Mouse (Mus musculus) activated CD4-positive, CD25-positive, alpha-beta regulatory T cell (primary cell): Measurements from ENCODE around the gene Zkscan4. TPM values are rescaled to one million over a fixed set of nuclear protein-coding genes. Genes with fewer than 3 reads are reported as not detected.

Source experiments
- polyA plus RNA-seq, 2 experiments: library from polyadenylated mRNA; unstranded; fragments of 100-300 nt; shearing (Covaris generic); gene quantifications; one replicate each; pipeline ENCODE4 v1.2.1; 2017

The Zkscan4 gene
- not detected for polyA plus RNA-seq

DNA sequence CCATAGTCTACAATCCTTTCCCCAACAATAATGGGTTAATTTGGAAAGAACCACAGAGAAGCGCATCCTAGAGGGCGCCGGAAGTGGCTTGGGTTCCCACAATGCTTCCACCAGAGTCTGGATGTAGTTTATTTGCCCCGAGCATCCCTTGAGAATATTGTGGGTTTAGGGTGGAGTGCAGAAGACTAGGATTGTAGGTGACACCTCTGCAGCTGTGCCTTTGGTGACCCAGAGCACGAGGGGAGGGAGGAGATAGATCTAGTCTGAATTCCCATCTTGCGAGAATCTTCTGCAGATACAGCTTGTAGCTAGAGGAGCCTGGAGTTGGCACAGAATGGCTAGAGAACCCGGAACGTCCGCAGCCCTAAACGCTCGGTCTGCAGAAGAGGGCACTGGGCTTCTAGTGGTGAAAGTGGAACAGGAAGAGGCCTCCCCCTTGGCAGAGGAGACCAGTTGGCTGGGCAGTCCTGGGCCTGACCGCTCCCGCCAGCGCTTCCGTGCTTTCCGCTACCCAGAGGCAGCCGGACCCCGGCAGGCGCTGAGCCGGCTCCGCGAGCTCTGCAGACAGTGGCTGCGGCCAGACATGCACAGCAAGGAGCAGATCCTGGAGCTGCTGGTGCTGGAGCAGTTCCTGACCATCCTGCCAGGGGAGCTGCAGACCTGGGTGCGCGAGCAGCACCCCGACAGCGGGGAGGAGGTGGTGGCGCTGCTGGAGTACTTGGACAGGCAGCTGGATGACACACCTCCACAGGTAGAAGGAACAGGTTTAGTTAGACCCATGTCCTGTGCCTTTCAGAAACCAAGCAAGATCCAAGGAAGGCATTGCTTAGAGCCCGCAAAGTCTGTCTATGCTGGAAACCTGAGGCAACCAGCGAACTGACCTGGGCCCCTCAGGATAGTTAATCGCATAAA lies at the start of gene Zkscan4, which contains the start of gene Gm10065:
Zkscan4 (plus strand) TSS at position 149 of the 912 bp plus-strand sequence.
Gm10065 (minus strand) TSS at position 683 of the 912 bp plus-strand sequence.

DNA sequence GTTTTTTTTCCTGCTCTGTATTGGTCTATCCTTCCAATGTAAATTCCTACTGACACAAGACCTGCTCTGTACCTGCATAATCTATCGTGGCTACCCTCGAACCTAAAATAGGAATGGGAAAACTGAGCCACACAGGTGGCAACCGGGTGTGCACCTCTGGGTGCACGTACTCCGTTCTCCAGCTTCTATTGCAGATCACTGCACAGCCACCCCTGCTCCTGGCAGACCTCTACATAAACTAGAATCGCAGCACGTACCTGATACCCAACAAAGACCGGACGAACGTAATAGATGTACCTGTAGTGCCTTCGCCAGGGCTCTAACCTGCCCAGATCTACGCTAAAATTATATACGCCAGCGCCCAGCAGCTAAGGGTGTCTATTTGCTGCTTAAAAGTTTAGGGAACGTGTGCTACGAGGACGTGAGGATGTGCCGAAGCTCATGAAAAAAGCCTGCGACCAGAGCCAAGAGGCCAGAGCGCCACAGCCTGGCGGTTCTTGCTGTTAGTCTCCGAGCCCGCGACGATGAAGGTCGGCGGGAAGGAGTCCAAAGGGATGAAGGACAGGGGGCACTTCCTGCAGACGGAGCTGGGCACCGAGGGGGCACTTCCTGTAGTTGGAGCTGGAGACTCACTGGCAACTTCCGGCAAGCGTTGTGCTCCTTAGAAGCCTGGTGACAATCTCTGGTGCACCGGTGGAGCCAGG lies 38.1 kb upstream of the Zkscan4 start, which contains the start of gene Pgbd1:
Pgbd1 (minus strand) TSS at position 556 of the 704 bp plus-strand sequence.

DNA sequence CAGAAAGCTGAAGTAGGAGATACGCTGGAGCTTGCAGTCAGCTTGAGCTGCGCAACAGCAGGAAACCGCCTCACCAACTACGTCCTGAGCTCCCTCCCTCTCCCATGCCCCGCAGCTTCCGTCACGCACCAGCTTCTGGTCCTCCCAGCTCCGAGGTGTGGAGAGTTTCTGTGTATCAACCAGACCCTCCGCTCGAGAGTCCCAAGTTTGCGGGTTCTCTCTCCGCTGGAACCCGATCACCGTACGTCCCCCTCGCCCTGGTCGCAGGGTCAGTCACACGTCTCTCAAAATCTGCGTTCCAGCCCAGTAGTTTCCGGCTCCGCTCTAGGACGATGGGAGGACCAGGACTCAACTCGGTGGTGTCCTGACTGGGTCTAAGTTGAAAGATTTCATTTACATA lies 25.3 kb upstream of the Zkscan4 start, which contains the start of gene Zscan26:
Zscan26 (minus strand) TSS at position 282 of the 400 bp plus-strand sequence.

DNA sequence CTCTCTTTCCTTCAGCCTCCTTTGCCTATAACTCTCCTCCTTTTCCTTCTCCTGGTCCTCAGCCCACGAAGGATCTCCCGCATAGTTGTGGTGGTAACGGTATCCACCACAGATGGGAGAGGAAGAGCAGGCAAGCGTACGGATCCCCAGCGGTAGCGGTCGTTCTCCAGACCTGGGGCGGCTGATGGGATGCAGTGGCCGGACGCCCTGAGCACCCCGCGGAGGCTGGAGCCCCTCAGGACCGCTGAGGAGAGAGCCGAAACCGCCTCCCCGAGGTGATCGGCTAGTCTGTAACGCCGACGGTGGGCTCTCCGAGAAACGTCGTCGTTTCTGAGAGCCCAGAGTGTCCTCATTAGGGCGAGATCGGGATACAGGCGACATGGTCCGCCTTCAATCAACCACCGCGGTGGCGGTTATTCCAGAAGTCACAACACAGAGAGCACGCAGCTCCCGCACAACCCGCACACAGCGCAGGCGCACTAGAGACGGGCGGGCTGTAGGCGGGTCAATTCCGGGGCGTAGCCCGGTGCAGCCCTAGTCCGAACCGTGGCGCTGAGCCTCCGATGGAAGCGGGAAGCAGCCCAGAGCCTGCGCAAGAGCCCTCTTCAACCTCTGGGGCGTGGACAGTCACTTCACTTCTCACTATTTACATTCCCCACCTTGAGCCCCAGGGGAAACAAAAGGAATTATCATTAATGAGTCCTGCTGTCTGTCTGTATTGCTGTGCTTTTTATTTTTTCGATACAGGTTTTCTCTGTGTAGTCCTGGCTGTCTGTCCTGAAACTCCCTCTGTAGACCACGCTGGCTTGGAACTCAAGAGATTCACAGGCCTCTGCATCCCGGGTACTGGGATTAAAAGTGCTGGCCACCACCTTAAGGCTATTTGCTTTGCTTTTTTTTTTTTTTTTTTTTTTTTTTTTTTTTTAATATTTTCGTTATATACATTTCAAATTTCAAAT lies 10.4 kb upstream of the Zkscan4 start, which contains the start of gene Nkapl:
Nkapl (minus strand) TSS at position 449 of the 959 bp plus-strand sequence.

DNA sequence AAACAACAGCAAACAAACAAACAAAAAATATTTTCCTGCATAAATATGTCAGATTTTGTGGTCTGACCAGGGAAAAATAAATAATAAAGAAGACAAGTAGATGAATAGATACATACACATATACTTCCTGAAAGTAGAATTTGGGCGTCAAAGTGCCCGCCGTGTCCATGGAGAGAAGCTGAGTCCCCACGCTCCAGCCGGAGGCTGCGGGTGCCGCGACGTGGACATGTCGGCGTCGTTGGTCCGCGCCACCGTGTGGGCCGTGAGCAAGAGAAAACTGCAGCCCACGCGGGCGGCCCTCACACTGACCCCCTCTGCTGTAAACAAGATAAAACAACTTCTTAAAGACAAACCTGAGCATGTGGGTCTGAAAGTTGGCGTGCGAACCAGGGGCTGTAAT lies 16.4 kb downstream of the Zkscan4 start, which contains the start of gene AK157302:
AK157302 (plus strand) TSS at position 144 of the 400 bp plus-strand sequence.

DNA sequence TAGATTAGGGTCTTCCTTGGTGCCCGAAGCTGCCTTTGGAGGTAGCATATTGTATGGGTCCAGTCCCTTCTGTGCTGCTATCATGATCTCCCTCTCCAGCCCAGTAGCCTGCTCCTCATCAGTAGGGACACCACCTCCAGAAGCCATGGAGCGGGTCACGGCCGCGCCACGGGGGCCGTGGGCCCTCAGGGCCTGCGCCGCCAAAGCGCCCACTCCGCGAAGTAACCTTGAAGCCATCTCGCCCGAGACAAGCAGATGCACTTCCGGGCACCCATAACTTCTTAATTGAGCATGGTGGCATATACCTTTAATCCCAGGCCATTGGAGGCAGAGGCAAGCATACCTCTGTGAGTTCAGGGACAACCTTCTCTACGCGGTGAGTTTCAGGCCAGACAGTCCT lies 22.5 kb downstream of the Zkscan4 start, which contains the start of gene Gm11273:
Gm11273 (minus strand) TSS at position 237 of the 400 bp plus-strand sequence.

DNA sequence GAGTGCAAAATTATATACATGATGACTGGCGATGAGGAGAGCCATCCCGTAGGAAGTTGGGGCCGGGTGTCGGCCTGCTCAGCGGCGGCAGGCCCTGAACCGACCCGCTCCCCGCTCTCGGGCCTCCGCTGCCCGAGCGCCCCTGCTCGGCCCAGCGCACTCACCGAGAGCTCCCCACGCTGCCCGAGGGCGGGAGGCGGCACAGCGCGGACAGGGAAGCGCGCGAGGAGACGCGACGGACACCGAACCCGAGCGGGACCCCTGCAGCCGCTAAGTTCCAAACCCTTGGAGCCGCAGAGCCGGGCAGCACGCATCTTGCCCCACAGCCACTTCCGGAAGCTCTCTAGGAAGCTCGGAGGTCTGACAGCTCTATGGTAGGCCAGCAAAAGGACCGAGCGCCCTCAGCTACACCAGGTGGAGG lies 52.1 kb downstream of the Zkscan4 start, which contains the start of gene Zkscan8:
Zkscan8 (minus strand) TSS at position 340 of the 421 bp plus-strand sequence.

Other genes with a start within 250 kb of the Zkscan4 start
- under 1 TPM; 0.29 to 0.31 TPM for gene Gpx5, start 186.2 kb upstream of the Zkscan4 start, polyA plus RNA-seq
- under 1 TPM in 1 of 2 experiments, not detected in 1; 0.31 TPM for gene Gpx6, start 166.8 kb upstream of the Zkscan4 start, polyA plus RNA-seq
- not detected for gene Olfr1367, start 132.0 kb upstream of the Zkscan4 start, polyA plus RNA-seq
- gene Zscan12, start 116.1 kb upstream of the Zkscan4 start, polyA plus RNA-seq: 10 to 100 TPM in 1 of 2 experiments, 1 to 10 TPM in 1; 8.2 to 10.4 TPM
- gene Zkscan3, start 76.2 kb upstream of the Zkscan4 start, polyA plus RNA-seq: 10 to 100 TPM; 44.2 to 52.5 TPM
- under 1 TPM; 0.37 to 0.53 TPM for gene Pgbd1, start 37.8 kb upstream of the Zkscan4 start, polyA plus RNA-seq
- gene Zscan26, start 25.2 kb upstream of the Zkscan4 start, polyA plus RNA-seq: 1 to 10 TPM; 4.8 to 5.5 TPM
- not detected for gene Nkapl, start 10.4 kb upstream of the Zkscan4 start, polyA plus RNA-seq
- gene Gm10065, start 534 bp downstream of the Zkscan4 start, polyA plus RNA-seq: not detected
- gene AK157302, start 16.3 kb downstream of the Zkscan4 start, polyA plus RNA-seq: under 1 TPM; 0.18 TPM
- gene Gm11273, start 22.5 kb downstream of the Zkscan4 start, polyA plus RNA-seq: 10 to 100 TPM; 17.3 to 21.5 TPM
- gene Zkscan8, start 52.2 kb downstream of the Zkscan4 start, polyA plus RNA-seq: 1 to 10 TPM; 3.9 to 5.7 TPM
- gene Olfr1366, start 63.9 kb downstream of the Zkscan4 start, polyA plus RNA-seq: not detected
- under 1 TPM; 0.08 to 0.29 TPM for gene Olfr1535, start 81.0 kb downstream of the Zkscan4 start, polyA plus RNA-seq
- not detected for gene Olfr1364, start 102.9 kb downstream of the Zkscan4 start, polyA plus RNA-seq
- gene Olfr1362, start 135.1 kb downstream of the Zkscan4 start, polyA plus RNA-seq: not detected
- not detected for gene Olfr11, start 163.6 kb downstream of the Zkscan4 start, polyA plus RNA-seq
- gene Olfr1361, start 184.5 kb downstream of the Zkscan4 start, polyA plus RNA-seq: not detected
- under 1 TPM in 1 of 2 experiments, not detected in 1; 0.09 TPM for gene Olfr1360, start 198.5 kb downstream of the Zkscan4 start, polyA plus RNA-seq
- gene Olfr1359, start 219.2 kb downstream of the Zkscan4 start, polyA plus RNA-seq: not detected
- under 1 TPM; 0.64 to 0.91 TPM for gene Hist1h2bl, start 237.2 kb downstream of the Zkscan4 start, polyA plus RNA-seq
- 10 to 100 TPM in 1 of 2 experiments, 1 to 10 TPM in 1; 8.5 to 16.3 TPM for gene Hist1h2ai, start 237.5 kb downstream of the Zkscan4 start, polyA plus RNA-seq
- gene Hist1h3h, start 238.8 kb downstream of the Zkscan4 start, polyA plus RNA-seq: 1 to 10 TPM; 3.5 to 6.8 TPM
- 1 to 10 TPM; 1.4 to 2.6 TPM for gene Hist1h2bm, start 243.1 kb downstream of the Zkscan4 start, polyA plus RNA-seq